Mouse (Mus musculus) CH12.LX (cell line): ENCODE data around the gene Slc16a13.

Source experiments
- BHLHE40 ChIP-seq: IDR thresholded peaks from 2 replicates; pipeline ENCODE4 v1.6.1; 2011; ENCODE audit warnings: mild to moderate bottlenecking, low read depth, low read length, improper control_type of control experiment
- CTCF ChIP-seq, 2 experiments: IDR thresholded peaks in 1 of 2; conservative IDR thresholded peaks in 1 of 2; 2 replicates each; pipeline ENCODE4 v1.5.1; 2011 to 2012; ENCODE audit warnings: low read depth in 2 of 2, low read length in 2 of 2, improper control_type of control experiment in 1 of 2, inconsistent platforms in 1 of 2, mild to moderate bottlenecking in 1 of 2, moderate library complexity in 1 of 2
- EP300 ChIP-seq: IDR thresholded peaks from 2 replicates; pipeline ENCODE4 v1.6.1; 2011; ENCODE audit warnings: low read length, improper control_type of control experiment
- GABPA ChIP-seq: IDR thresholded peaks from 2 replicates; pipeline ENCODE4 v1.6.1; 2012; ENCODE audit warnings: low read depth, low read length, improper control_type of control experiment, inconsistent platforms; ENCODE audit not compliant: insufficient replicate concordance
- KAT2A ChIP-seq: IDR thresholded peaks from 2 replicates; pipeline ENCODE4 v1.6.1; 2012; ENCODE audit warnings: low read length, improper control_type of control experiment, inconsistent platforms; ENCODE audit not compliant: insufficient replicate concordance
- POLR2A ChIP-seq: IDR thresholded peaks from 2 replicates; pipeline ENCODE4 v1.6.1; 2011; ENCODE audit warnings: low read depth, mild to moderate bottlenecking, improper control_type of control experiment, low read length
- USF1 ChIP-seq: IDR thresholded peaks from 2 replicates; pipeline ENCODE4 v1.6.1; 2014; ENCODE audit warnings: low read depth, mild to moderate bottlenecking, inconsistent platforms, low read length, improper control_type of control experiment

GRCm38 (mm10) chr11:70234497-70234896 lies 13.6 kb upstream of the Slc16a13 start:
- no peak for TF ChIP-seq POLR2A
- no peak for TF ChIP-seq CTCF (conservative IDR thresholded peaks at IDR 0.05 in 1 of 2, IDR thresholded peaks at IDR 0.05 in 1 of 2; ENCODE audit: low read depth in 2 of 2, low read length in 2 of 2)
- TF ChIP-seq USF1, result no peak
- no peak for TF ChIP-seq KAT2A
- no peak for TF ChIP-seq GABPA
- TF ChIP-seq BHLHE40, result no peak
- TF ChIP-seq EP300, result no peak
